Mouse (Mus musculus) ES-E14 (cell line): ENCODE data around the gene Plxna2.

Experiments
- CHD2 ChIP-seq: IDR thresholded peaks from 2 replicates; pipeline ENCODE4 v1.6.1; 2014; ENCODE audit warnings: mild to moderate bottlenecking, low read depth, low read length, inconsistent platforms
- HCFC1 ChIP-seq: IDR thresholded peaks from 2 replicates; pipeline ENCODE4 v1.6.1; 2012; ENCODE audit warnings: low read length, inconsistent platforms, borderline replicate concordance; ENCODE audit not compliant: insufficient read depth
- MAFK ChIP-seq: IDR thresholded peaks from 2 replicates; pipeline ENCODE4 v1.6.1; 2014; ENCODE audit warnings: mild to moderate bottlenecking, low read depth, low read length, inconsistent platforms; ENCODE audit not compliant: insufficient read depth
- ZC3H11A ChIP-seq: IDR thresholded peaks from 2 replicates; pipeline ENCODE4 v1.6.1; 2012; ENCODE audit warnings: low read depth, mild to moderate bottlenecking, inconsistent platforms, low read length, borderline replicate concordance
- ZNF384 ChIP-seq: IDR thresholded peaks from 2 replicates; pipeline ENCODE4 v1.6.1; 2012; ENCODE audit warnings: low read depth, low read length, inconsistent platforms

DNA sequence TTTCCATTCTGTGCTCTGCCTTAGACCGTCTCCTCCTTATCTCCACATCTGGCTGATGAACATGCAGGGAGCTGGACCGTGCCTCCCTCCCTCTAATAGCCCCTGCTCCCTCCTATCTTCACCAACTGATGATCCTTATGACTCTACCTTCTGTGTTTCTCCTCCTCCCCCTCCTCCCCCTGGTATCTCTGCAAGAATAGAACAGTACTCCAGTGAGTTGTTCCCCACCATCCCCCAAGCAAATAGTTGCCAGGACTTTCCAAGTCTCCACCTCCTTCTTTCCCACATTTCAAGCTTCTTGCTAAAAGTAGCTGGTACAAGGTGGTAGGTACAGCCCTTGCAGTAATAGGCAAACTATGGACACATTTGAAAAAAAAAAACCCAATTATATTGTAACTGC, 67.9 kb downstream of the Plxna2 start:
- TF ChIP-seq CHD2: no peak
- no peak for TF ChIP-seq ZNF384
- TF ChIP-seq HCFC1: no peak
- no peak for TF ChIP-seq ZC3H11A
- no peak for TF ChIP-seq MAFK
